Mouse (Mus musculus): ENCODE measurements around the gene H2-K1.

DNA sequence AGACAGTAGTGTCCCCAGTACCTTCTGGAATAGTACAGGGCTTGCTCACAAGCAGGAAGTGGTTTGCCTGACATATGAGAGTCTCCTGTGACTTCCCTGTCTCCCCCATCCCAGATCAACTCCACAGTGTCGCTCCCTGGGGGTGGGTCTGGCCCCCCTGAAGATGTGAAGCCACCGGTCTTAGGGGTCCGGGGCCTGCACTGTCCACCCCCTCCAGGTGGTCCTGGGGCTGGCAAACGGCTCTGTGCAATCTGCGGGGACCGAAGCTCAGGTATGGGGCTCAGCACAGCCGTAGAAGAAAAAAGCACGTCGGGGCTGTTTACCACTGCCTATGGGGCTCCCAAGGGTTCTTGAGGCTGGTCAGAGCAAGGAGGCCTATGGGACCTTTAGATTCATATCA, 33.3 kb upstream of the H2-K1 start:
- TF ChIP-seq CTCF (IDR thresholded peaks at IDR 0.05; ENCODE audit: insufficient read depth, low read depth, low read length) = no peak
- TF ChIP-seq POLR2A (IDR thresholded peaks at IDR 0.05; ENCODE audit: insufficient read depth, low read depth, low read length) = no peak
